Mouse (Mus musculus) cerebellum, postnatal 10 days (tissue): ENCODE results near the gene Smad6.
A peak's percentile ranks its signal among the peaks of the same experiment; 100 is the strongest.

Experiments
- DNase-seq, 2 experiments: peaks; one replicate each; pipeline ENCODE4 v3.0.0; 2021; ENCODE audit warnings: mixed read lengths in 2 of 2

Smad6 gene

GRCm38 (mm10) chr9:63982937-63983632 lies 38.8 kb downstream of the Smad6 start:
- no peak for DNase-seq

GRCm38 (mm10) chr9:63981912-63982311 lies 39.9 kb downstream of the Smad6 start:
- DNase-seq = peak; percentile 57 to 74

- no peak for DNase-seq
Measured at GRCm38 (mm10) chr9:63981371-63981770, 40.5 kb downstream of the Smad6 start.

GRCm38 (mm10) chr9:63980179-63981086 lies 41.4 kb downstream of the Smad6 start:
- no peak for DNase-seq

- no peak for DNase-seq
Measured at GRCm38 (mm10) chr9:63979275-63979674, 42.6 kb downstream of the Smad6 start.

GRCm38 (mm10) chr9:63978682-63979081 lies 43.2 kb downstream of the Smad6 start:
- no peak for DNase-seq

- no peak for DNase-seq
Measured at GRCm38 (mm10) chr9:63975996-63976395, 45.9 kb downstream of the Smad6 start.

GRCm38 (mm10) chr9:63974258-63975023 lies 47.4 kb downstream of the Smad6 start:
- no peak for DNase-seq

- DNase-seq = no peak
Measured at GRCm38 (mm10) chr9:63973662-63974190, 48.1 kb downstream of the Smad6 start.

GRCm38 (mm10) chr9:63972576-63973290 lies 49.1 kb downstream of the Smad6 start:
- no peak for DNase-seq

- DNase-seq = no peak
Measured at GRCm38 (mm10) chr9:63971557-63971956, 50.3 kb downstream of the Smad6 start.

GRCm38 (mm10) chr9:63970836-63971235 lies 51.0 kb downstream of the Smad6 start:
- no peak for DNase-seq

- DNase-seq = no peak
Measured at GRCm38 (mm10) chr9:63970388-63970787, 51.5 kb downstream of the Smad6 start.

- DNase-seq = no peak
Measured at GRCm38 (mm10) chr9:63969467-63969866, 52.4 kb downstream of the Smad6 start.

- peak; percentile 96 to 98 for DNase-seq
Measured at GRCm38 (mm10) chr9:63968592-63968991, 53.3 kb downstream of the Smad6 start.

GRCm38 (mm10) chr9:63967408-63968172 lies 54.3 kb downstream of the Smad6 start:
- DNase-seq = peak; percentile 56 to 78

- no peak for DNase-seq
Measured at GRCm38 (mm10) chr9:63965579-63965981, 56.3 kb downstream of the Smad6 start.

- no peak for DNase-seq
Measured at GRCm38 (mm10) chr9:63961881-63962280, 60.0 kb downstream of the Smad6 start.

- DNase-seq = peak in 1 of 2 experiments; percentile 47
Measured at GRCm38 (mm10) chr9:63960829-63961185, 61.1 kb downstream of the Smad6 start.

- DNase-seq = peak in 1 of 2 experiments; percentile 35
Measured at GRCm38 (mm10) chr9:63959933-63960828, 61.7 kb downstream of the Smad6 start.
